ENCODE assay signal across 23 mouse cellular contexts in genomic region chr13:98392031-98392430, GRCm38 (mm10). TPM values are rescaled to one million over a fixed set of nuclear protein-coding genes. Genes with fewer than 3 reads are reported as not detected.
A peak's percentile ranks its signal among the peaks of the same experiment; 100 is the strongest.
DNase-seq lines count a peak whose midpoint lies in the region; ATAC-seq and TF ChIP-seq lines count a peak whose summit lies in the region.
"Had no signal": no experiment of that assay in that cellular context is flagged by ENCODE, and none has a peak within 500 bp of the region (broad histone marks: within the 10 kb centered on the region; RNA-seq: fewer than 3 reads in every experiment).

No protein-coding gene starts in this region.

- peak overlapping the region; percentile 41; the same call in 1 of the 2 replicates for H3K4me3 ChIP-seq in kidney, embryonic 14.5 days (ENCODE audit: low read length)
- H3K4me3 ChIP-seq in midbrain, embryonic 10.5 days = 0 out of 2 replicates have a peak overlapping the region, but pooled peaks have one; percentile 61
- no peak overlapping the region for H3K4me3 ChIP-seq in midbrain, embryonic 14.5 days (replicated peaks; ENCODE audit: low read depth, low read length)
- H3K4me3 ChIP-seq in embryonic facial prominence, embryonic 10.5 days = peak overlapping the region; percentile 60; the same call in 1 of the 2 replicates
- H3K4me3 ChIP-seq in embryonic facial prominence, embryonic 15.5 days (replicated peaks) = peak overlapping the region; percentile 43; the same call in 1 of the 2 replicates
- H3K4me3 ChIP-seq in lung, postnatal 0 days (ENCODE audit: low read depth, low read length) = no peak overlapping the region
- H3K4me3 ChIP-seq: myocyte had no signal

- no peaks in the 10 kb centered on the region for H3K36me3 ChIP-seq in kidney, embryonic 14.5 days (ENCODE audit: control insufficient read depth, insufficient read depth, low read length)
- H3K36me3 ChIP-seq in midbrain, embryonic 10.5 days = no peaks in the 10 kb centered on the region
- H3K36me3 ChIP-seq in midbrain, embryonic 14.5 days (ENCODE audit: control insufficient read depth, insufficient read depth, low read length) = no peaks in the 10 kb centered on the region
- no peaks in the 10 kb centered on the region for H3K36me3 ChIP-seq in embryonic facial prominence, embryonic 10.5 days (replicated peaks)
- H3K36me3 ChIP-seq in embryonic facial prominence, embryonic 15.5 days = no peaks in the 10 kb centered on the region
- H3K36me3 ChIP-seq in lung, postnatal 0 days (ENCODE audit: insufficient read depth, low read length) = no peaks in the 10 kb centered on the region
- H3K36me3 ChIP-seq: heart, embryonic 15.5 days; hindbrain, embryonic 15.5 days; liver, embryonic 15.5 days; lung, embryonic 15.5 days had no signal

- WGBS in kidney, embryonic 14.5 days = 17% methylated on average over 6 of the region's 6 CpGs
- 23% methylated on average over 6 of the region's 6 CpGs for WGBS in midbrain, embryonic 10.5 days
- 21% methylated on average over 6 of the region's 6 CpGs for WGBS in midbrain, embryonic 14.5 days
- 13% methylated on average over 6 of the region's 6 CpGs for WGBS in embryonic facial prominence, embryonic 10.5 days
- 19% methylated on average over 6 of the region's 6 CpGs for WGBS in embryonic facial prominence, embryonic 15.5 days
- 31% methylated on average over 6 of the region's 6 CpGs for WGBS in lung, postnatal 0 days

- H3K27me3 ChIP-seq in kidney, embryonic 14.5 days (ENCODE audit: control insufficient read depth, insufficient read depth, low read length) = peaks cover 16% of the 10 kb centered on the region; the same call in 1 of the 2 replicates
- H3K27me3 ChIP-seq in midbrain, embryonic 10.5 days (ENCODE audit: low read depth, poor library complexity, severe bottlenecking) = peaks cover 84% of the 10 kb centered on the region
- H3K27me3 ChIP-seq in midbrain, embryonic 14.5 days (ENCODE audit: control insufficient read depth, insufficient read depth, low read length) = peaks cover 62% of the 10 kb centered on the region
- H3K27me3 ChIP-seq in embryonic facial prominence, embryonic 10.5 days (replicated peaks; ENCODE audit: low read depth, poor library complexity, severe bottlenecking) = peaks cover 88% of the 10 kb centered on the region
- H3K27me3 ChIP-seq in embryonic facial prominence, embryonic 15.5 days = peaks cover 46% of the 10 kb centered on the region
- peaks cover 30% of the 10 kb centered on the region for H3K27me3 ChIP-seq in lung, postnatal 0 days (replicated peaks; ENCODE audit: insufficient read depth, low read length)

- no peaks in the 10 kb centered on the region for H3K9me3 ChIP-seq in kidney, embryonic 14.5 days (ENCODE audit: control insufficient read depth, low read length)
- H3K9me3 ChIP-seq in midbrain, embryonic 10.5 days (replicated peaks) = no peaks in the 10 kb centered on the region
- H3K9me3 ChIP-seq in midbrain, embryonic 14.5 days (ENCODE audit: control insufficient read depth, low read length) = no peaks in the 10 kb centered on the region
- H3K9me3 ChIP-seq in embryonic facial prominence, embryonic 10.5 days = no peaks in the 10 kb centered on the region
- H3K9me3 ChIP-seq in embryonic facial prominence, embryonic 15.5 days (replicated peaks) = no peaks in the 10 kb centered on the region
- H3K9me3 ChIP-seq in lung, postnatal 0 days (ENCODE audit: low read length) = no peaks in the 10 kb centered on the region
- H3K9me3 ChIP-seq: heart, embryonic 15.5 days; hindbrain, embryonic 15.5 days; liver, embryonic 15.5 days; lung, embryonic 15.5 days had no signal

- peaks cover 14% of the 10 kb centered on the region; the same call in 1 of the 2 replicates for H3K4me1 ChIP-seq in kidney, embryonic 14.5 days (ENCODE audit: control insufficient read depth, insufficient read depth, low read length)
- peaks cover 38% of the 10 kb centered on the region for H3K4me1 ChIP-seq in midbrain, embryonic 10.5 days
- H3K4me1 ChIP-seq in midbrain, embryonic 14.5 days (ENCODE audit: control insufficient read depth, insufficient read depth, low read length) = peaks cover 7% of the 10 kb centered on the region; the same call in 1 of the 2 replicates
- H3K4me1 ChIP-seq in embryonic facial prominence, embryonic 10.5 days = peaks cover 45% of the 10 kb centered on the region
- peaks cover 37% of the 10 kb centered on the region for H3K4me1 ChIP-seq in embryonic facial prominence, embryonic 15.5 days
- no peaks in the 10 kb centered on the region for H3K4me1 ChIP-seq in lung, postnatal 0 days (ENCODE audit: insufficient read depth, low read depth, low read length)
- H3K4me1 ChIP-seq: liver, embryonic 15.5 days had no signal

- no peak for DNase-seq in kidney, adult 11 months
- no peak for DNase-seq in midbrain, embryonic 10.5 days (ENCODE audit: low spot score)
- no peak for DNase-seq in midbrain, embryonic 14.5 days
- peak; percentile 43 for DNase-seq in embryonic facial prominence, embryonic 10.5 days (ENCODE audit: low spot score)
- DNase-seq in lung, postnatal 0 days (ENCODE audit: low spot score) = no peak
- no peak for DNase-seq in adrenal gland, postnatal 10 days
- DNase-seq: adrenal gland, postnatal 36 days; cerebellum, adult 9-10 months; gastrocnemius, postnatal 25 days; layer of hippocampus, postnatal 36 days; right cerebral cortex, adult 18-20 months; thymus, adult 2 months; thymus, postnatal 4 days had no signal

- H3K27ac ChIP-seq in kidney, embryonic 14.5 days (ENCODE audit: low read depth, low read length) = peak overlapping the region; percentile 93; the same call in 1 of the 2 replicates
- H3K27ac ChIP-seq in midbrain, embryonic 10.5 days (replicated peaks) = no peak overlapping the region
- H3K27ac ChIP-seq in midbrain, embryonic 14.5 days (replicated peaks; ENCODE audit: low read depth, low read length) = no peak overlapping the region
- H3K27ac ChIP-seq in embryonic facial prominence, embryonic 10.5 days (replicated peaks) = peak overlapping the region; percentile 88
- peak overlapping the region; percentile 68 for H3K27ac ChIP-seq in embryonic facial prominence, embryonic 15.5 days (replicated peaks)
- no peak overlapping the region for H3K27ac ChIP-seq in lung, postnatal 0 days (ENCODE audit: low read length)
- H3K27ac ChIP-seq: heart, embryonic 15.5 days; hindbrain, embryonic 15.5 days; liver, embryonic 15.5 days; lung, embryonic 15.5 days had no signal

- no peak; the same call in 1 of the 2 replicates for ATAC-seq in kidney, embryonic 14.5 days (ENCODE audit: low FRiP score, low TSS enrichment)
- ATAC-seq in midbrain, embryonic 14.5 days (ENCODE audit: low FRiP score, low TSS enrichment) = no peak
- ATAC-seq in embryonic facial prominence, embryonic 15.5 days (ENCODE audit: insufficient number of reproducible peaks, low FRiP score, low TSS enrichment, low read depth) = no peak
- ATAC-seq in lung, postnatal 0 days = no peak
- ATAC-seq: CD4-positive, CD25-positive, alpha-beta regulatory T cell, adult 4 months; forebrain, embryonic 16.5 days had no signal

- no peak for TF ChIP-seq EP300 in lung, postnatal 0 days (IDR thresholded peaks at IDR 0.05)

- no peak overlapping the region for H3K9ac ChIP-seq in kidney, embryonic 14.5 days (ENCODE audit: low read depth, low read length)
- H3K9ac ChIP-seq in midbrain, embryonic 14.5 days (replicated peaks; ENCODE audit: low read length) = no peak overlapping the region
- no peak overlapping the region for H3K9ac ChIP-seq in embryonic facial prominence, embryonic 15.5 days
- no peak overlapping the region for H3K9ac ChIP-seq in lung, postnatal 0 days (replicated peaks; ENCODE audit: low read depth)
- H3K9ac ChIP-seq: hindbrain, embryonic 15.5 days; liver, embryonic 15.5 days; lung, embryonic 15.5 days had no signal

- no peak for TF ChIP-seq CTCF in lung, postnatal 0 days (IDR thresholded peaks at IDR 0.05)

- H3K4me2 ChIP-seq in kidney, embryonic 14.5 days (replicated peaks; ENCODE audit: low read depth, low read length) = peak overlapping the region; percentile 73; the same call in 1 of the 2 replicates
- no peak overlapping the region for H3K4me2 ChIP-seq in midbrain, embryonic 14.5 days (ENCODE audit: low read length)
- no peak overlapping the region for H3K4me2 ChIP-seq in embryonic facial prominence, embryonic 15.5 days (replicated peaks)
- H3K4me2 ChIP-seq in lung, postnatal 0 days (replicated peaks; ENCODE audit: low read depth, low read length) = no peak overlapping the region

RNA-seq across cellular contexts. Expression of gene Foxd1, which starts 38.0 kb away (rescaled TPM):
- 8.5 and 12.8 TPM in 2 replicates for polyA plus RNA-seq in kidney, embryonic 14.5 days (2014; fragmentation: Nextera tagmentation; extraction: Ambion mirVana)
- 3.4 and 3.7 TPM in 2 replicates for polyA plus RNA-seq in midbrain, embryonic 10.5 days (2016; fragmentation: Nextera tagmentation; extraction: Ambion mirVana)
- 0.12 and 0.54 TPM in 2 replicates for polyA plus RNA-seq in midbrain, embryonic 14.5 days (2014; fragmentation: Nextera tagmentation; extraction: Ambion mirVana)
- polyA plus RNA-seq in embryonic facial prominence, embryonic 10.5 days (2016; fragmentation: Nextera tagmentation; extraction: Ambion mirVana) = 3.7 and 4.3 TPM in 2 replicates
- 3.0 and 3.1 TPM in 2 replicates for polyA plus RNA-seq in embryonic facial prominence, embryonic 15.5 days (2015; fragmentation: Nextera tagmentation; extraction: Ambion mirVana)
- 0.05 TPM in 2 replicates for polyA plus RNA-seq in lung, postnatal 0 days (2015; fragmentation: Nextera tagmentation; extraction: Ambion mirVana)
- total RNA-seq in adrenal gland, postnatal 10 days (2021) = 1 to 10 TPM in 1 of 2 experiments, under 1 TPM in 1; 0.72 to 1.1 TPM
- polyA plus RNA-seq: CD4-positive, CD25-positive, alpha-beta regulatory T cell, adult 4 months; heart, embryonic 15.5 days; intestine, embryonic 14.5 days; liver, embryonic 15.5 days had no signal

Comparison
In these comparisons a context has a peak if more than half of its experiments do, and no peak if none do; other contexts are left out.
1. H3K4me3 ChIP-seq: peak in kidney, embryonic 14.5 days (single experiment), midbrain, embryonic 10.5 days (single experiment), embryonic facial prominence, embryonic 10.5 days (single experiment) and embryonic facial prominence, embryonic 15.5 days (single experiment); none in midbrain, embryonic 14.5 days (single experiment) and lung, postnatal 0 days (single experiment).
2. H3K27ac ChIP-seq: peak in kidney, embryonic 14.5 days (single experiment), embryonic facial prominence, embryonic 10.5 days (single experiment) and embryonic facial prominence, embryonic 15.5 days (single experiment); none in midbrain, embryonic 10.5 days (single experiment), midbrain, embryonic 14.5 days (single experiment) and lung, postnatal 0 days (single experiment).